Mouse (Mus musculus) ES-E14 (cell line): Measurements from ENCODE around the gene Ccdc9b. TPM values are rescaled to one million over a fixed set of nuclear protein-coding genes. Genes with fewer than 3 reads are reported as not detected.

Source experiments
- DNase-seq: peaks from one replicate; pipeline ENCODE4 v3.0.0-alpha.2; 2013; ENCODE audit warnings: low read depth, low spot score
- H3K27ac ChIP-seq: 2 replicates; pipeline ENCODE4 v1.5.1; 2012; ENCODE audit warnings: low read depth, mild to moderate bottlenecking, low read length, moderate library complexity, mixed read lengths; ENCODE audit not compliant: poor library complexity, insufficient read depth, severe bottlenecking
- H3K36me3 ChIP-seq: 2 replicates; pipeline ENCODE4 v1.6.1; 2012; ENCODE audit warnings: mild to moderate bottlenecking, low read length, moderate library complexity, mixed read lengths; ENCODE audit not compliant: control insufficient read depth, poor library complexity, insufficient read depth, severe bottlenecking
- H3K4me1 ChIP-seq, 2 experiments: fragments of 150-350 bp in 1 of 2; sonication (generic) in 1 of 2; 2 replicates each; pipeline ENCODE4 v1.6.1; 2012; ENCODE audit warnings: low read length in 2 of 2, mild to moderate bottlenecking in 1 of 2, mixed read lengths in 1 of 2; ENCODE audit not compliant: control insufficient read depth in 2 of 2, insufficient read depth in 2 of 2, poor library complexity in 1 of 2
- H3K4me3 ChIP-seq, 2 experiments: fragments of 150-350 bp in 1 of 2; sonication (generic) in 1 of 2; 2 replicates each; pipeline ENCODE4 v1.5.1; 2012; ENCODE audit warnings: low read length in 2 of 2, low read depth in 1 of 2, mild to moderate bottlenecking in 1 of 2, mixed read lengths in 1 of 2; ENCODE audit not compliant: insufficient read depth in 1 of 2, poor library complexity in 1 of 2, severe bottlenecking in 1 of 2
- H3K9ac ChIP-seq: 2 replicates; pipeline ENCODE4 v1.6.1; 2012; ENCODE audit warnings: low read depth, mild to moderate bottlenecking, low read length, mixed read lengths; ENCODE audit not compliant: poor library complexity, insufficient read depth, severe bottlenecking
- H3K9me3 ChIP-seq: fragments of 150-350 bp; sonication (generic); 2 replicates; pipeline ENCODE4 v1.6.1; 2012; ENCODE audit warnings: low read depth, mild to moderate bottlenecking, low read length; ENCODE audit not compliant: control insufficient read depth, insufficient read depth
- CHD2 ChIP-seq: IDR thresholded peaks from 2 replicates; pipeline ENCODE4 v1.6.1; 2014; ENCODE audit warnings: mild to moderate bottlenecking, low read depth, low read length, inconsistent platforms
- HCFC1 ChIP-seq: IDR thresholded peaks from 2 replicates; pipeline ENCODE4 v1.6.1; 2012; ENCODE audit warnings: low read length, inconsistent platforms, borderline replicate concordance; ENCODE audit not compliant: insufficient read depth
- MAFK ChIP-seq: IDR thresholded peaks from 2 replicates; pipeline ENCODE4 v1.6.1; 2014; ENCODE audit warnings: mild to moderate bottlenecking, low read depth, low read length, inconsistent platforms; ENCODE audit not compliant: insufficient read depth
- ZC3H11A ChIP-seq: IDR thresholded peaks from 2 replicates; pipeline ENCODE4 v1.6.1; 2012; ENCODE audit warnings: low read depth, mild to moderate bottlenecking, inconsistent platforms, low read length, borderline replicate concordance
- ZNF384 ChIP-seq: IDR thresholded peaks from 2 replicates; pipeline ENCODE4 v1.6.1; 2012; ENCODE audit warnings: low read depth, low read length, inconsistent platforms
- in situ Hi-C, 2 experiments: fragments of 600-800 bp; cut with MboI; formaldehyde crosslinking; loops; one replicate each; pipeline ENCODE4 v1.15.1; 2025; ENCODE audit warnings: low sequenced_read_pairs in 2 of 2, inconsistent platforms in 1 of 2; ENCODE audit not compliant: unreplicated experiment in 2 of 2
- total RNA-seq: library from RNA; depleted of rRNA; stranded (reverse); fragments of 300-350 nt; gene quantifications from 2 replicates; pipeline ENCODE4 v1.2.3, GENCODE M21; 2012

The Ccdc9b gene
- total RNA-seq, 1 experiment, result 3.1 TPM

- Histone ChIP-seq H3K4me1 (no peaks in the 10 kb centered on the region), H3K27ac (no peak overlapping the region), H3K9ac (peak overlapping the region; percentile 69), H3K4me3 (peak overlapping the region; percentile 69 to 77), H3K36me3 (no peaks in the 10 kb centered on the region), H3K9me3 (no peaks in the 10 kb centered on the region)
- in situ Hi-C loops, result loop anchor here in 1 of 2 experiments (5.0 kb wide), 1 partner anchor 151 kb away; no protein-coding TSS in a partner anchor
- no peak for DNase-seq
- TF ChIP-seq ZNF384 (no peak), MAFK (no peak), ZC3H11A (no peak), CHD2 (no peak), HCFC1 (no peak)
These were observed 16.3 kb downstream of the Ccdc9b start for GRCm38 (mm10) chr2:118745915-118746901.

GRCm38 (mm10) chr2:118745232-118745884 lies 17.1 kb downstream of the Ccdc9b start, which contains the start of gene Inafm2:
Inafm2 (plus strand) TSS chr2:118745758.
- Histone ChIP-seq H3K4me3 (peak within 1 kb of the TSS; percentile 69 to 77), H3K27ac (no peak within 1 kb of the TSS), H3K9me3 (no peaks in the 10 kb centered on the region), H3K36me3 (no peaks in the 10 kb centered on the region), H3K4me1 (no peaks in the 10 kb centered on the region), H3K9ac (peak within 1 kb of the TSS; percentile 69)
- 0 out of 2 replicates have a peak, but pooled peaks have one; percentile 30 for TF ChIP-seq HCFC1
- TF ChIP-seq ZC3H11A, result peak; percentile 82; the same call in 1 of the 2 replicates
- TF ChIP-seq MAFK, result no peak
- TF ChIP-seq ZNF384, result no peak
- in situ Hi-C loops, result loop anchor here in 1 of 2 experiments (5.0 kb wide), 1 partner anchor 152 kb away; no protein-coding TSS in a partner anchor
- no peak for DNase-seq

DNA sequence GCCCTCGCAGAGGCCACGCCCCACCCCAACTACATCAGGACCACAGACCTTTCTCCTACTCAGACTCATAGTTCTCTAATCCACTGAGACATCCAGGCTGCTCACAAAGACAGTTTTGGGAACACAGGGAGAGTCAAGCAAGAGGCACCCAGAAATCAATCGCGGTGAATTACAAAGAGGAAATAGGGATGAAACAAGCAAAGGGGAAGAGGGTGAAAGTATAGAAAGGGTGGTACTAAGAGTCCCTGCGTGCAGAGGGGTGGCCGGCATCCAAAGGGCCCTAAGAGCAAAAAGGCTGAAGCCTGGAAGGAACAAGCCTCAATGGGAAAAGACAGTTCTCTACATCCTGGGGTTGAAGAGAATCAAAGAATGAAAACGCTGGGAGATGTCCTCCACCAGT lies 17.8 kb downstream of the Ccdc9b start:
- no peaks in the 10 kb centered on the region for H3K4me1 ChIP-seq
- TF ChIP-seq CHD2 (no peak), ZC3H11A (no peak), MAFK (no peak), ZNF384 (no peak), HCFC1 (no peak)
- H3K9ac ChIP-seq, result no peak overlapping the region
- H3K9me3 ChIP-seq, result no peaks in the 10 kb centered on the region
- no peaks in the 10 kb centered on the region for H3K36me3 ChIP-seq
- no peak overlapping the region for H3K27ac ChIP-seq
- no peak for DNase-seq
- H3K4me3 ChIP-seq, result no peak overlapping the region
- in situ Hi-C loops, result loop anchor here in 1 of 2 experiments (5.0 kb wide), 1 partner anchor 153 kb away; no protein-coding TSS in a partner anchor

GRCm38 (mm10) chr2:118743261-118743943 lies 19.1 kb downstream of the Ccdc9b start:
- in situ Hi-C loops, result no loop called here

More at GRCm38 (mm10) chr2:118743261-118743943, 19.1 kb downstream of the Ccdc9b start:
- H3K36me3 ChIP-seq, result no peaks in the 10 kb centered on the region
- no peak overlapping the region for H3K27ac ChIP-seq
- no peak overlapping the region for H3K4me3 ChIP-seq
- TF ChIP-seq ZC3H11A (no peak), CHD2 (no peak), HCFC1 (no peak), ZNF384 (no peak)
- H3K9me3 ChIP-seq, result no peaks in the 10 kb centered on the region
- no peak overlapping the region for H3K9ac ChIP-seq
- no peak for DNase-seq
- no peaks in the 10 kb centered on the region for H3K4me1 ChIP-seq
